Mouse (Mus musculus) hematopoietic stem cell, adult 5-6 weeks (primary cell): ENCODE results near the gene Clnk. TPM values are rescaled to one million over a fixed set of nuclear protein-coding genes. Genes with fewer than 3 reads are reported as not detected.

Experiments used
- ATAC-seq, 2 experiments: fragments of 125-278 bp in 1 of 2; replicated peaks in 1 of 2; 2 replicates each; pipeline ENCODE4 v1.8.0; 2016 to 2017; ENCODE audit warnings: inconsistent platforms in 2 of 2, mild to moderate bottlenecking in 2 of 2, moderate number of reproducible peaks in 2 of 2, low read depth in 1 of 2, moderate TSS enrichment in 1 of 2; ENCODE audit not compliant: low FRiP score in 2 of 2, poor library complexity in 2 of 2, severe bottlenecking in 2 of 2, insufficient read depth in 1 of 2, low TSS enrichment in 1 of 2
- total RNA-seq: library from RNA; stranded (forward); fragments of 172-1452, 232-1000 nt; gene quantifications from 2 replicates; pipeline ENCODE4 v1.2.3, GENCODE M21; 2017

Clnk gene
- total RNA-seq, 1 experiment from 2014 or later: 12.5 TPM

GRCm38 (mm10) chr5:38689186-38689585 lies 187.4 kb downstream of the Clnk start:
- ATAC-seq: no peak

GRCm38 (mm10) chr5:38687694-38688093 lies 188.9 kb downstream of the Clnk start:
- ATAC-seq: no peak

GRCm38 (mm10) chr5:38684164-38684911 lies 192.3 kb downstream of the Clnk start, which contains the start of gene Zfp518b:
Gene Zfp518b (minus strand): TSS chr5:38684826.
- ATAC-seq: peak; percentile 57 to 68

DNA sequence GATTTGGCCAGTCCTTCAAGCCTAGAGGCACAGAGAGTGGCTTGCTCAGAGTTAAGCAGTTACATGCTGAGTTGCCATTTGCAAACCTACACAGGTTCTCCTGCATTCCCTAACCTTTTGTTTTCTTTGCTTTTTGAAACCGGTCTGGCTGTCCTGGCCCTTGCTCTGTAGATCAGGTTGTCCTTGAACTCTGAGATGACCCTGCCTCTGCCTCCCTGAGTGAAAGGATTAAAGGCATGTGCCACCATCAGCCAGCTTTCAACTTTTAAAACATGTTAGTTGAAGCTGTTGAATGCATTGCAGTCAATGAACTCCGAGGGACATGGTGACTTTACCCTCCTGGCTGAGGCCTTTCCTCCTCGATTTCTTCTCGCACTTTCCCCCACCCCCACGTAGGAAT lies 217.8 kb downstream of the Clnk start:
- no peak for ATAC-seq

Other genes with a start within 250 kb of the Clnk start
- 4.7 and 6.1 TPM in 2 replicates for gene Zfp518b, start 192.0 kb downstream of the Clnk start, total RNA-seq